Mouse (Mus musculus) liver, postnatal 0 days (tissue): ENCODE measurements around the gene Lrrc75b. TPM values are rescaled to one million over a fixed set of nuclear protein-coding genes. Genes with fewer than 3 reads are reported as not detected.

Source experiments
- ATAC-seq: fragments of 200-750 bp; cut with Nextera tagmentation; 2 replicates; pipeline ENCODE4 v1.8.0; 2017; ENCODE audit warnings: mild to moderate bottlenecking, moderate library complexity
- DNase-seq: peaks from one replicate; pipeline ENCODE4 v3.0.0-alpha.2; 2016
- H3K27ac ChIP-seq: fragments of 300-500 bp; sonication (generic); 2 replicates; pipeline ENCODE4 v1.5.1; 2014; ENCODE audit warnings: antibody characterized with exemption, moderate library complexity, mild to moderate bottlenecking, low read depth
- H3K27me3 ChIP-seq: fragments of 300-500 bp; sonication (generic); 2 replicates; pipeline ENCODE4 v1.6.1; 2014; ENCODE audit warnings: low read length, control low read depth, mixed read lengths; ENCODE audit not compliant: insufficient read depth
- H3K36me3 ChIP-seq: fragments of 300-500 bp; sonication (generic); replicated peaks from 2 replicates; pipeline ENCODE4 v1.6.1; 2014; ENCODE audit warnings: mild to moderate bottlenecking, control low read depth, low read length, moderate library complexity, mixed read lengths; ENCODE audit not compliant: insufficient read depth
- H3K4me1 ChIP-seq: fragments of 300-500 bp; sonication (generic); 2 replicates; pipeline ENCODE4 v1.6.1; 2014; ENCODE audit warnings: antibody characterized with exemption, mild to moderate bottlenecking, control low read depth; ENCODE audit not compliant: insufficient read depth
- H3K4me2 ChIP-seq: fragments of 300-500 bp; sonication (generic); 2 replicates; pipeline ENCODE4 v1.6.1; 2014; ENCODE audit warnings: low read depth, mild to moderate bottlenecking, low read length, moderate library complexity, mixed read lengths
- H3K4me3 ChIP-seq: fragments of 300-500 bp; sonication (generic); 2 replicates; pipeline ENCODE4 v1.5.1; 2014; ENCODE audit warnings: low read depth, low read length
- H3K9ac ChIP-seq: fragments of 300-500 bp; sonication (generic); replicated peaks from 2 replicates; pipeline ENCODE4 v1.6.1; 2014; ENCODE audit warnings: mild to moderate bottlenecking, moderate library complexity
- H3K9me3 ChIP-seq: fragments of 300-500 bp; sonication (generic); 2 replicates; pipeline ENCODE4 v1.6.1; 2016; ENCODE audit warnings: mild to moderate bottlenecking, control low read depth, low read length, mixed read lengths
- CTCF ChIP-seq: sonication (generic); IDR thresholded peaks from 2 replicates; pipeline ENCODE4 v1.5.1; 2016; ENCODE audit warnings: antibody characterized with exemption, low read depth
- EP300 ChIP-seq: IDR thresholded peaks from 2 replicates; pipeline ENCODE4 v1.6.1; 2016; ENCODE audit warnings: antibody characterized with exemption, low read depth, mild to moderate bottlenecking
- WGBS: fragments of 180-500 bp; shearing (Covaris S2); extraction: QIAGEN DNeasy Blood & Tissue Kit; methylation state at CpG from one replicate; pipeline ENCODE4 v1.1.7; 2014; ENCODE audit not compliant: insufficient replicate concordance; 5-methylcytosine and 5-hydroxymethylcytosine counted together
- polyA plus RNA-seq: library from polyadenylated mRNA; unstranded; fragments of >200 nt; fragmentation: Nextera tagmentation; extraction: Ambion mirVana; gene quantifications from 2 replicates; pipeline ENCODE4 v1.2.1, GENCODE M21; 2015

Gene Lrrc75b
- polyA plus RNA-seq, 1 experiment from 2014 or later: 0.05 TPM

GRCm38 (mm10) chr10:75592585-75592984 lies 32.5 kb upstream of the Lrrc75b start:
- Histone ChIP-seq H3K4me3 (0 out of 2 replicates have a peak overlapping the region, but pooled peaks have one; percentile 0), H3K27me3 (no peaks in the 10 kb centered on the region), H3K36me3 (no peaks in the 10 kb centered on the region), H3K9ac (no peak overlapping the region), H3K4me2 (peak overlapping the region; percentile 19; the same call in 1 of the 2 replicates), H3K9me3 (no peaks in the 10 kb centered on the region), H3K4me1 (peaks cover 6% of the 10 kb centered on the region; the same call in 1 of the 2 replicates), H3K27ac (peak overlapping the region; percentile 87)
- ATAC-seq (no peak), DNase-seq (no peak)
- no peak for TF ChIP-seq EP300
- TF ChIP-seq CTCF: no peak
- 67% methylated on average over 7 of the region's 7 CpGs for WGBS

GRCm38 (mm10) chr10:75591211-75591894 lies 31.2 kb upstream of the Lrrc75b start:
- peak overlapping the region; percentile 28; the same call in 1 of the 2 replicates for H3K9ac ChIP-seq
- 42% methylated on average over 12 of the region's 12 CpGs for WGBS
- TF ChIP-seq CTCF (no peak), EP300 (peak; percentile 36; the same call in 1 of the 2 replicates)

GRCm38 (mm10) chr10:75589651-75590050 lies 29.5 kb upstream of the Lrrc75b start:
- Histone ChIP-seq H3K9me3 (no peaks in the 10 kb centered on the region), H3K4me1 (peaks cover 6% of the 10 kb centered on the region; the same call in 1 of the 2 replicates), H3K36me3 (no peaks in the 10 kb centered on the region), H3K4me3 (peak overlapping the region; percentile 3; the same call in 1 of the 2 replicates), H3K27ac (peak overlapping the region; percentile 26; the same call in 1 of the 2 replicates), H3K27me3 (no peaks in the 10 kb centered on the region), H3K9ac (no peak overlapping the region), H3K4me2 (peak overlapping the region; percentile 27)
- ATAC-seq (no peak), DNase-seq (no peak)
- no peak for TF ChIP-seq EP300
- TF ChIP-seq CTCF: no peak
- WGBS: 54% methylated on average over 16 of the region's 16 CpGs

More at GRCm38 (mm10) chr10:75591211-75591894, 31.2 kb upstream of the Lrrc75b start:
- no peaks in the 10 kb centered on the region for H3K9me3 ChIP-seq
- 0 out of 2 replicates have a peak overlapping the region, but pooled peaks have one; percentile 0 for H3K4me3 ChIP-seq
- DNase-seq (peak; percentile 69), ATAC-seq (peak; percentile 64)
- H3K4me2 ChIP-seq: peak overlapping the region; percentile 50
- no peaks in the 10 kb centered on the region for H3K27me3 ChIP-seq
- H3K27ac ChIP-seq: peak overlapping the region; percentile 87
- peaks cover 6% of the 10 kb centered on the region; the same call in 1 of the 2 replicates for H3K4me1 ChIP-seq
- no peaks in the 10 kb centered on the region for H3K36me3 ChIP-seq

- TF ChIP-seq CTCF: no peak
- TF ChIP-seq EP300: no peak
- Histone ChIP-seq H3K27ac (peak within 1 kb of the TSS; percentile 87; the same call in 1 of the 2 replicates), H3K4me3 (peak within 1 kb of the TSS; percentile 3; the same call in 1 of the 2 replicates), H3K4me2 (peak within 1 kb of the TSS; percentile 27), H3K36me3 (no peaks in the 10 kb centered on the region), H3K9ac (no peak within 1 kb of the TSS), H3K4me1 (peaks cover 6% of the 10 kb centered on the region; the same call in 1 of the 2 replicates), H3K9me3 (no peaks in the 10 kb centered on the region), H3K27me3 (no peaks in the 10 kb centered on the region)
- ATAC-seq: no peak
- 25% methylated on average over 5 of the region's 5 CpGs for WGBS
- no peak for DNase-seq
These were observed 29.0 kb upstream of the Lrrc75b start, which contains the start of gene Ggt5 for GRCm38 (mm10) chr10:75589129-75589528. Gene Ggt5 (plus strand): TSS chr10:75589340.

DNA sequence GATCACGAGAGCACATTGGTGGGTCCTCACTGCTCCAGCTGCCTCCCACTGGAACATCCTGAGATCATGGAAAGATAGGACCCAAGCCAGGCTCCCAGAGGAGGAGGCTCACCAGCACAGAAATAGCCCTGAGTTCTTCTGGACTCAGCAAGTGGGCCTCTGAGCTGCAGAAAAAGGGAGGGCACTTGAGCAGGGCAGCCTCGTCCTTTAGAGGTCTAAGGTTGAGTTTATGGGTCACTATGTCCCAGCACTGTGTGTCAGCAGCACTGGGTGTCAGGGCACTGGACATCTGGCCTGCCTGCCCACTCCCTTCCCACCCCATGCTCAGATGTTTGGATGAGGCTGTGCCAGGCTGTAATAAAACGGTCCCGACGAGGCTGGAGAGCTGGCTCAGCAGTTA lies 28.2 kb upstream of the Lrrc75b start:
- H3K9me3 ChIP-seq: no peaks in the 10 kb centered on the region
- H3K4me3 ChIP-seq: no peak overlapping the region
- no peaks in the 10 kb centered on the region for H3K27me3 ChIP-seq
- TF ChIP-seq EP300 (no peak), CTCF (no peak)
- DNase-seq (no peak), ATAC-seq (no peak)
- H3K4me2 ChIP-seq: no peak overlapping the region
- no peaks in the 10 kb centered on the region for H3K36me3 ChIP-seq
- peaks cover 6% of the 10 kb centered on the region; the same call in 1 of the 2 replicates for H3K4me1 ChIP-seq
- no peak overlapping the region for H3K27ac ChIP-seq
- 65% methylated on average over 5 of the region's 5 CpGs for WGBS
- H3K9ac ChIP-seq: no peak overlapping the region

DNA sequence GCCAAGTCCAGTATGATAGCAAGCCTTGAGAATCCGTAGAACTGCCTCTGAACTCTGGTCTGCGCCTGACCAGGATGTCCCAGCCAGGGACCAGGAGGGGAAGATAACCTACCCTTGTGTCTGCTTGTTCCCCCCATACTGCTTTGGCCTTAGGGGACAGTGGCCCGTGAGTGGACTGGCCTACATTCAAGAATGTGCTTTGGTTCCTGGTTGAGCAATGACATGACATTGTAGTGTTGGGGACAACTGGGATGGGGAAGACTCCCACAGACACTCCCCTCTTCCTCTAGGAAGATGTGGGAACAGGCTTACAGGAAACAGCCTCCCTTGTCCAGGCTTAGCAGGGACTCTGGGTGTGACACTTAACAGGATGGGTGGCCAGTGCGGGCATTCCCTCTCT lies 27.7 kb upstream of the Lrrc75b start:
- Histone ChIP-seq H3K27me3 (no peaks in the 10 kb centered on the region), H3K36me3 (no peaks in the 10 kb centered on the region), H3K9ac (no peak overlapping the region), H3K27ac (no peak overlapping the region), H3K4me3 (no peak overlapping the region), H3K4me1 (peaks cover 6% of the 10 kb centered on the region; the same call in 1 of the 2 replicates), H3K4me2 (no peak overlapping the region), H3K9me3 (no peaks in the 10 kb centered on the region)
- TF ChIP-seq CTCF (no peak), EP300 (no peak)
- 73% methylated on average over 4 of the region's 4 CpGs for WGBS
- no peak for DNase-seq
- ATAC-seq: no peak
